Mouse (Mus musculus): ENCODE data around the gene Sf1. TPM values are rescaled to one million over a fixed set of nuclear protein-coding genes. Genes with fewer than 3 reads are reported as not detected.

Gene Sf1
- total RNA-seq, 2 experiments from 2014 or later, result 208 to 212 TPM

DNA sequence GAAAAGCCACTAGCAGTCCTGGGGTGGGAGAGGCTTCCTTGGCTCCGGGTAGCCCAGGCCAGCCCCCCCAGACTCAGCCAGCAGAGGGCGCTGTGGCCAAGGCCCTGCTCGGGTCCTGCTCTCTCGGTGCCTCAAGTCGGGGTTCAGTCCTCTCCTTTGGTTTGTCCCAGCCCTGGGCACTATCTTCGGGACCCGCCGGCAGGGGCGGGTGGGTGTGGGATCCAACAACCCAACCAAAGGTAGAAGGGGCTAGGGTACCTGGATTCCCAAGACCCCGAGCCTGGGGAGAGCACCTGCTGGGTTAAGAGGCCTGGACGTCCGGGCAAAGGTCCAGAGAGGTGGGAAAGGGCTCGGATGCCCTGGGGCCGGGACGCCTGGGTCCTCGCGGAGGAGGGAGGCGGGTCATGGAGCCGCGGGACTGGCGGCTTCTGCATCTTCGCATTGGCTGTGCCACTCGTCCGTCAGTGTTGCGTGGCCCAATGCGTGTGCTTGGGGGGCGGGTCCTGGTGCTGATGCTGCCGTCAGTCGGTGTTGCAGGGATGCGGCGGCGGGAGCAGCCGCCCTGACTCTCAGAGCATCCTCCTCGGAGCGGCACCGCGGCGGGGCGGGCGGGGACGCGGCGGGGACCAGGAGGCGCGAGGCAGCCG is 54.9 kb downstream of the Sf1 start, which contains the start of gene Nrxn2:
TSS of gene Nrxn2 (plus strand) at position 499 of the 647 bp plus-strand sequence.
- peak within 1 kb of the TSS; percentile 63 for H3K4me3 ChIP-seq
- intact Hi-C loops (cut with DNase I), result loop anchor here (1.0 kb wide), 1 partner anchor 34 kb away; no protein-coding TSS in a partner anchor
- H3K27ac ChIP-seq, result peak within 1 kb of the TSS; percentile 93
- DNase-seq (ENCODE audit: extremely low spot score in 1 of 2, low spot score in 2 of 2), result peak; percentile 93 to 95
- peak; percentile 98 for TF ChIP-seq CTCF (IDR thresholded peaks at IDR 0.05)

DNA sequence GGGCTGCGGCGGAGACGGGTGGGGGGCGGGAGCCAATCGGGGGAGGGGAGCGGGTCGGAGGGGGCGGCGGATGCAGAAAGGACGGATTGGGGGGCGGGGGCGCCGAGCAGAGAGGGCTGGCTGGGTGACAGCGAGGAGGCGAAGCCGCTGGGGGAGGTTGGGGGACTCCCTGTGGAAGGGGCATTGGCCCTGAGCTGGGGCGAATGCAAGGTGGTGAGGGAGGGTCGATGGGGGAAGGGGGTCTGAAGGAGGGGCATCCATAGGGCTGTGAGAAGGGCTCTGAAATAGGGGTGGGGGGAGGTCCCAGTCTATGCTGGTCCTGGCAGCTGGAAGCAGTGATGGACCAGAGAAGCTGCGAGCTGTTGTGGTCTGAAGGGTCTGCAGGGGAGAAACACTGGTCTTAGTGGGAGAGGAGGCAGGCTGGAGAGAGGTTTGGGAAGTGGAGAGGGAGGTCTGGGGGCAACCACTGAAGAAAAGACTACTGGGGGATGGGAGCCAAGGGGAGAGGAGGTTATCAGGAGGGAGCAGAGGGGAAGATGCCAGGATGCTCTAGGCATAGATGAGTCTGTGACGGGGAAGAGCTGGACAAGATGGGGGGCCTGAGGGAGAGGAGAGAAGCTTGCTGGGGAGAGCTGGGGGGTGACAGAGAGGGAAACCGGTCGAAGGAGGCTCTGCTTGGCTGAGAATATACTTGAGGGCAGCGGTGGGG is 55.6 kb downstream of the Sf1 start:
- no peak for DNase-seq (ENCODE audit: extremely low spot score in 1 of 2, low spot score in 2 of 2)
- peak overlapping the region; percentile 93 for H3K27ac ChIP-seq
- H3K4me3 ChIP-seq, result peak overlapping the region; percentile 63
- intact Hi-C loops (cut with DNase I), result loop anchor here (1.0 kb wide), 1 partner anchor 33 kb away; no protein-coding TSS in a partner anchor
- no peak for TF ChIP-seq CTCF (IDR thresholded peaks at IDR 0.05)

DNA sequence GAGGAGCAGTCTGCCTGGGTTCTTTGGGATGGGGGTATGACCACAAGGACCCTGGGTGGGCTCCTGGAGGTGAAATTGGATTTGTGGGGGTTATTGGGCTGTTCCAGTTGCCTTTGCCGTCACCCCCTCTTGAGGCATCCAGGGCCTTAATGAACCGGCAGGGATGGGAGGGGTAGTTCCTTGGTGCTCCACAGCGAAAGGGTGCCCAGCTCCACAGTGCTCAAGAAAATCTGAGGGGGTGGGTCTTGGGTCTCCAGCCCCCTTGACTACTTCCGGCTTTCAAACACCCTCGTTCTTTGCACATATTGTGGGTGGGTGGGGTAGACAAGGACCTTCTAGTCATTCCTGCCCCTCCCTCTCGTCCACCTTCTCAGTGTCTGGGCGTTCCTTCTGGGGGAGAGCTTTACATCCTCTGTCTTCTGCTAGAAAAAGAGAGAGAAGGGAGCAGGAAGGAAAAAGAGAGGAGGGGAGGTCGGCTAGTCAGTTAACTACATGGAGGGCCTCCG is 56.4 kb downstream of the Sf1 start:
- peak overlapping the region; percentile 63 for H3K4me3 ChIP-seq
- DNase-seq (ENCODE audit: extremely low spot score in 1 of 2, low spot score in 2 of 2), result no peak
- TF ChIP-seq CTCF (IDR thresholded peaks at IDR 0.05), result no peak
- intact Hi-C loops (cut with DNase I), result loop anchor here (2.0 kb wide), 1 partner anchor 45 kb away; no protein-coding TSS in a partner anchor
- H3K27ac ChIP-seq, result peak overlapping the region; percentile 93

DNA sequence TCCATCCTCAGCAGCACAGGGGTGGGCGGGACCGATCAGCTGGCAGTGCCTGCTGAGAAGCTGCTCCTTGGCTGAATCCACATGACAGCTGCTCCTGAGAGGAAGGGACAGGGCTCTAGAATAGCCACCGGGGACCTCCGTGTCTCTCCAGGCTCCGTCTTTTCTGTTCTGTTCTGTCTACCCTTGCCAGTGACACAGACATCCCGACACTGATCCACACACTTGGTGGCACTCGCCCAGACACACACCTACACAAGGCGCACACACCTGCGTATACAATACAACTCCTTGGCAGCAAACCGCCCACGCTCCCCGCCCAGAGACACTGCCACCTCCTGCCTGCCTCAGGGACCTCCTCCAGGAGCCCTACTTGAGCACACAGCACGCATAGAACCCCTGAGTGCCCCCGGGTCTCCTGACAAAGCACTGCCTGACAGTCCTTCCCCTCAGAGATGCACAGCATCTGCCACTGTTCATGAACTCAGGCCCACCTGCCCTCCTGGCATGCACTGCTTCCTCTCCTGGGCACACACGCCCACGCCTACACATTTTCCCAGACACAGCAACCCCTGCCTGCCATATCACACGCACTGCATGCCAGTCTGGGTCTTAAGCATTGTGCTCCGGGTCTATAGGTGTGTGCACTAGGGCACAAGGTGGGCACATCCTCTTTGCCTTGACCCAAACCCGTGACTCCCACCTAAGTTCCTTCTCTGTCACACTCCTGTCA is 57.2 kb downstream of the Sf1 start:
- peak; percentile 64 to 74 for DNase-seq (ENCODE audit: extremely low spot score in 1 of 2, low spot score in 2 of 2)
- H3K4me3 ChIP-seq, result peak overlapping the region; percentile 63
- intact Hi-C loops (cut with DNase I), result loop anchor here (2.0 kb wide), 1 partner anchor 44 kb away; no protein-coding TSS in a partner anchor
- H3K27ac ChIP-seq, result peak overlapping the region; percentile 40; the same call in 1 of the 2 replicates
- TF ChIP-seq CTCF (IDR thresholded peaks at IDR 0.05), result no peak

DNA sequence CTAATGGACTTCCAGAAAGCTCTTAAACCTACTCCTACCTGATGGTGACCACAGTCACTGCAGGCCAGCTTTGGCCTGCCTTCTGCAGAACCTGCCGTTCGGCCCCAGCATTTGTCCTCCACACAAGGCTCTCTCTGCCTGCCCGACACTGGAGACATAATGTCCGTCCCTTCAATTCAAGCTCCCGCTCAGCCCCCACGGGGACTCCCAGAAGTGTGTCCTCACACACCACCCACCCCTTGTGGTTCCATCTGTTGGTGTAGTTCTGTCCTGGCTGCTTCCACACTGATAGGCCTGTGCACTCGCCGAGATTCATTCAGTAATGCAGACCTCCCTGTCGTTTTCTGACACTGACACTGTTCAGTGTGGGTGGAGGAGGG is 57.7 kb downstream of the Sf1 start:
- Histone ChIP-seq H3K4me3 (peak overlapping the region; percentile 63), H3K27ac (no peak overlapping the region)
- TF ChIP-seq CTCF (IDR thresholded peaks at IDR 0.05), result no peak
- peak; percentile 49 to 68 for DNase-seq (ENCODE audit: extremely low spot score in 1 of 2, low spot score in 2 of 2)
- intact Hi-C loops (cut with DNase I), result loop anchor here (2.0 kb wide), 1 partner anchor 44 kb away; no protein-coding TSS in a partner anchor

DNA sequence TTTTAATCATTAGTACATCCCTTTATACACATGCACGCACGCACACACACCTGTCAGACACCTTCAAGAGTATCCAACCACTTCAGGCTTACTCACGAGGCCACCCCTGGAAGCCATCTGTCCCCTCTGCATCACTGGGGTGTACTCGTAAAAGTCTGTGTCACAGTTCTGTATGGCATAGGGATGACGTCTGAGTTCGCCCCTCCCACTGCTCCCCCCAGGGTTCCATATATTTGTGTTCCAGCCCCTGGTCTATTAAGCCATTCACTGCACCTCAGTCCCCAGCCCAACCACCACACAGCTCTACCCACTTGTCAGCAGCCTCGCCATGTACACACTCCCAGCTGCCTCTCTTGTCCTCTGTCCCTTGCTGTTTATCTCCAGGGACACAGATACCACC is 58.5 kb downstream of the Sf1 start:
- no peak for DNase-seq (ENCODE audit: extremely low spot score in 1 of 2, low spot score in 2 of 2)
- no peak overlapping the region for H3K27ac ChIP-seq
- no peak for TF ChIP-seq CTCF (IDR thresholded peaks at IDR 0.05)
- intact Hi-C loops (cut with DNase I), result no loop called here
- no peak overlapping the region for H3K4me3 ChIP-seq

DNA sequence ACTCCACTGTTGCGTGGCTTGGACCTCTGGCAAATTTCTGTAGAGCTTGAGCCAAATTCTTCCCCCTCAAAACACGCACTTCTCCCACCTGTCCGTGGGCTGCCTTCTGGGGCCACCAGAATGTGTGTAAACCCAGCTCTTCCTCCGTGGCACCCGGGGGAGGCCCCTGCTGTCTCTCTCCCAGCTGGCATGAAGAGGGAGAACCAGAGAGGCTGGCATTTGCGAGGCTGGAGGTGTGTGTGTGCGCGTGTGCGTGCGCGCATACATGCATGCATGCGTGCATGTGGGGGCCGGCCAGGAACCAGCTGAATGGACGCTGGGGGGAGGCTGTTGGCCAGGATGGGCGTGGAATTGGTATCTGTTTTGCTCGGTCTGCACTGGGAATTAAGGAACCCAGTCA is 59.8 kb downstream of the Sf1 start:
- TF ChIP-seq CTCF (IDR thresholded peaks at IDR 0.05), result no peak
- H3K4me3 ChIP-seq, result no peak overlapping the region
- peak in 1 of 2 experiments; percentile 77 for DNase-seq (ENCODE audit: extremely low spot score in 1 of 2, low spot score in 2 of 2)
- no peak overlapping the region for H3K27ac ChIP-seq
- intact Hi-C loops (cut with DNase I), result no loop called here

DNA sequence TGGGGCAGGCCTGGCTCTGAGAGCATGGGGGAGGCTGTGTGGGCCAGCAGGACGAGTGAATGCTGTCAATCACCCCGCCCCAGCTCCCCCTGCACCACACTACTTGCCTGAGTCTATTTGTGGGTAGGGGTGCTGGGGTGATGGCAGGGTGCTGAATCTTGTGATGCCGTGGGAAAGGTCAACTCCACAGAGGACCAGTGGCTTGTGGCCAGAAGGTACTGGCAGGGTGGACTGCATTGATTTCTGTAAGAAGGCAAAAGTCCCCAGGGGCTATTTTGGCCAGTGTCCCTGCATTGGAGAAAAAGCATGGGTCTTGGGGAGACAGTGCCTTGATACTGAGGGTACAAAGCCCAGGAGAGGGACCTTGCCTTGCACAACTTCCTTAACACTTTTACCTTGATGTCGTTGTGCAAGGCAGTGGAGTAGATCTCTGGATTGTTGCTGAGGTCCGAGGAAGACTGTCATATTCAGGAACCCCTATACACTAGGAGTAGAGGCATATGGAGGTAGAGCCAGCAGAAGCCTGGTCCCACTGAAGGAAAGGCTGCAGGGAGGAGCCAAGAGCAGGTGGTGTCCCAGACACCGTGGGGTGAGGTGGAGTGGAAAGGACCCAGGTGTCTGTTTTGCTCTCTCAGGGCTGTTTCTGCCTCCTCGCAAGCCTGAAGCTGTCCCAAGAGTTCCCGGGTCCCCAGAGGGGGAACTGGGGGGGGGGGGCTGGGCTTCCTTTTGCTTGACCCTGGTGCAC is 60.8 kb downstream of the Sf1 start:
- DNase-seq (ENCODE audit: extremely low spot score in 1 of 2, low spot score in 2 of 2), result no peak
- TF ChIP-seq CTCF (IDR thresholded peaks at IDR 0.05), result no peak
- H3K27ac ChIP-seq, result no peak overlapping the region
- intact Hi-C loops (cut with DNase I), result no loop called here
- H3K4me3 ChIP-seq, result no peak overlapping the region

DNA sequence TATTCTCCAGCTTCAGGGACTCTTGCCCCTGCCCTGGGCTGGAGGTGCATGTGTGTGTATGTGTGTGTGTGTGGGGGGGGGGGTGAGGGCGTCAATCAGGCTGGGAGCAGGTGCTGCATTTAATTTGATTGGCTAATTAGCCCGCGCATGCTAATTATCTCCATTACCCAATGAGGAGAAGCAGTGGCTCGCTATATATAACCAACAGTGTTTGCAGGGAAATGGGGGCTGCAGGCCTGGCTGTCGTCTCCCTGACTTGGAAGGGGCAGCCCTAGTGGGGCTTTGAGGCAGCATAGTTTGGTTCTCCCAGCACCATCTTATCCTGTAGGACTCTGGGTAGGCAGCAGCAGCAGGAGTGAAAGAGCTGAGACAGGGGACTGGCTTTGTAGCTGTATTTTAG is 62.1 kb downstream of the Sf1 start:
- no peak overlapping the region for H3K4me3 ChIP-seq
- intact Hi-C loops (cut with DNase I), result no loop called here
- H3K27ac ChIP-seq, result no peak overlapping the region
- no peak for DNase-seq (ENCODE audit: extremely low spot score in 1 of 2, low spot score in 2 of 2)
- no peak for TF ChIP-seq CTCF (IDR thresholded peaks at IDR 0.05)

DNA sequence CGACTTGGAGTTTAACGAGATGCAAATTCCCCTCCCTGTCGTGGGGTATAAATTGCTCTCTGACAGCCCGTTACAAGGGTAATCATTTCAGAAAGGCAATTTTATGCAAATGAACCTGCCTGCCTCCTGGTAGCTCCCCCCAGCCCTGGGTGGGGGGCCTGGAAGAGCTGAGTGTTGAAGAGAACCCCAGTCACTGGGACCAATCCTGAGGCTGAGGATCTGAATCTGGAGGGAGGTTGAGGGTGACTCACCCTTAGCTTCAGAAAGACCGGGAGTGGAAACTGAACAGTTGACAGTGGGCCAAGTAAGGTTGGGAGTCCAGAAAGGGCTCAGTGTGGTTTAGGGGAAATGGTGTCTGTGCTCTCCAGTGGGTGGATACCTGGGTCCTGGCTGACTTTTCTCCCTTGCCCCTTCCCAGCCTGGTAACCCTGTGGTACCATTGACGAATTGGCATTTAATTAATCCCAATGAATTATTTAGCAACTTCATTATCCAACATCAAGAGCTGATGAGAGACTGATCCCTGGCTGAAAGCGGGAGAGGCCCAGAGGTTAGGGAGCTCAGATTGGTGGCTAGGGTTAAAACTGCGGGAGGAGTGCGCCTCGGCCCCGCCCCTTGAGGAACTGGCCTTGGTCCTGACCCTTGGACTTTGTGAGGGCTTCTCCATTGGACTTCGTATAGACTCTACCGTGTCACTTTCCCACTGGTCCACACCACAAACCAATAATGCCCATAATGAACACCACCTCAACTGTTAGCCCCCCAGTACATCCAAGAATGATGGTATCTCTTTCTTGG is 63.4 kb downstream of the Sf1 start:
- DNase-seq (ENCODE audit: extremely low spot score in 1 of 2, low spot score in 2 of 2), result no peak
- intact Hi-C loops (cut with DNase I), result no loop called here
- no peak for TF ChIP-seq CTCF (IDR thresholded peaks at IDR 0.05)
- Histone ChIP-seq H3K4me3 (no peak overlapping the region), H3K27ac (no peak overlapping the region)

Small RNA genes within 50 kb of the gene (microRNA-seq; reads per million reads assigned to microRNA genes)
- 2.2 to 4.4 reads per million in 2 experiments for gene Mir6989

Other genes starting within 250 kb of the Sf1 start
- gene Sac3d1, start 245.0 kb upstream of the Sf1 start, total RNA-seq (2021), result 10 to 100 TPM; 19.3 to 22.4 TPM
- gene Snx15, start 235.4 kb upstream of the Sf1 start, total RNA-seq (2021), result 10 to 100 TPM; 41.9 to 43.1 TPM
- gene Batf2, start 222.7 kb upstream of the Sf1 start, total RNA-seq (2021), result under 1 TPM; 0.26 to 0.84 TPM
- 10 to 100 TPM; 74.2 to 82.3 TPM for gene Arl2, start 222.1 kb upstream of the Sf1 start, total RNA-seq (2021)
- not detected for gene Majin, start 179.3 kb upstream of the Sf1 start, total RNA-seq (2021)
- not detected for gene Gpha2, start 137.3 kb upstream of the Sf1 start, total RNA-seq (2021)
- gene Ppp2r5b, start 127.8 kb upstream of the Sf1 start, total RNA-seq (2021), result 100 to 1,000 TPM; 149 to 158 TPM
- 10 to 100 TPM; 37.4 to 40.1 TPM for gene Atg2a, start 122.0 kb upstream of the Sf1 start, total RNA-seq (2021)
- 10 to 100 TPM; 36.4 to 43.5 TPM for gene Ehd1, start 87.0 kb upstream of the Sf1 start, total RNA-seq (2021)
- gene Cdc42bpg, start 57.2 kb upstream of the Sf1 start, total RNA-seq (2021), result 1 to 10 TPM; 3.4 to 4.1 TPM
- 10 to 100 TPM; 64.7 to 72.5 TPM for gene Men1, start 28.7 kb upstream of the Sf1 start, total RNA-seq (2021)
- 100 to 1,000 TPM in 1 of 2 experiments, 10 to 100 TPM in 1; 94.9 to 108 TPM for gene Map4k2, start 22.6 kb upstream of the Sf1 start, total RNA-seq (2021)
- 10 to 100 TPM; 28.4 to 32.7 TPM for gene Pygm, start 20.7 kb downstream of the Sf1 start, total RNA-seq (2021)
- 10 to 100 TPM; 61.1 to 72.2 TPM for gene Rasgrp2, start 35.6 kb downstream of the Sf1 start, total RNA-seq (2021)
- 100 to 1,000 TPM; 618 to 620 TPM for gene Nrxn2, start 55.0 kb downstream of the Sf1 start, total RNA-seq (2021)
- under 1 TPM in 1 of 2 experiments, not detected in 1; 0.68 TPM for gene Slc22a12, start 179.3 kb downstream of the Sf1 start, total RNA-seq (2021)